Mouse (Mus musculus): Measurements from ENCODE around the gene Gdf1. TPM values are rescaled to one million over a fixed set of nuclear protein-coding genes. Genes with fewer than 3 reads are reported as not detected.

The Gdf1 gene
- polyA plus RNA-seq, 1 experiment = not detected

DNA sequence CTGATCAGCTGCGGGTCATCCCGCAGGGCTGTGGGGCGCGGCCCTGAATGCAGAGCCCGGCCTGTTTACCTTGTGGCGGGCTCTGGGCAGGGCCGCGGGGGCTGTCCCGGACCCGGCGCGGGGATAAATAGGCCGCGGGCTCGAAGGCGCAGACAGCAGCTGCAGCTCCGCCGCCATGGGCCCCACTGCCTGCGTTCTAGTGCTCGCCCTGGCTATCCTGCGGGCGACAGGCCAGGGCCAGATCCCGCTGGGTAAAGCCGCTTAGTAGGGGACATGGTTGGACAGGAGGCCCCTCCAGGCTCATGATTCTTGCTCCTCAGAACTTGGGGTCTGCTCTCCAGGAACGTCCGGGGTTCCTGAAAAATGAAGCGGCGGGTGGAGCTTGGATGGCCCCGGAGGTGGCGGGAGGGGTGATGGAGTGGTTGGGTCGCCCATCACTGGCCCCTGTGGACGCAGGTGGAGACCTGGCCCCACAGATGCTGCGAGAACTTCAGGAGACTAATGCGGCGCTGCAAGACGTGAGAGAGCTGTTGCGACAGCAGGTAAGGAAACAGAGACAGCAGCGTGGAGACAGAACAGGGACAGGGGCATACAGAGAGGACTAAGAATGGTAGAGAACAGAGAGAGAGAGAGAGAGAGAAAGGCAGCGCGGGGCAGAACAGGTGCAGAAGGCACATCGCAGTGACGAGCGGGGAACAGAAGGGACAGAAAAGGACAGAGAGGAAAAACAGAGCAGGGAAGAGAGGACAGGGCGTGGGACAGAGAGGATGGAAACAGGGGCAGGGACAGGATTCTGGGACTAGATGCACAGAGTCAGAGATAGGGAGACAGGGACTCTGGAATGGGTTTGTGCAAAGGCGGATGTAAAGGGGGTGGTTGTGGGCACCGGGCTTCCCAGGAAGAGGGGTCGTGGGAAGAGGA lies 44.0 kb downstream of the Gdf1 start, which contains the start of gene Comp:
TSS of gene Comp (plus strand) at position 162 of the 921 bp plus-strand sequence.
- TF ChIP-seq GATA1 (IDR thresholded peaks at IDR 0.05; ENCODE audit: low read length) = no peak

DNA sequence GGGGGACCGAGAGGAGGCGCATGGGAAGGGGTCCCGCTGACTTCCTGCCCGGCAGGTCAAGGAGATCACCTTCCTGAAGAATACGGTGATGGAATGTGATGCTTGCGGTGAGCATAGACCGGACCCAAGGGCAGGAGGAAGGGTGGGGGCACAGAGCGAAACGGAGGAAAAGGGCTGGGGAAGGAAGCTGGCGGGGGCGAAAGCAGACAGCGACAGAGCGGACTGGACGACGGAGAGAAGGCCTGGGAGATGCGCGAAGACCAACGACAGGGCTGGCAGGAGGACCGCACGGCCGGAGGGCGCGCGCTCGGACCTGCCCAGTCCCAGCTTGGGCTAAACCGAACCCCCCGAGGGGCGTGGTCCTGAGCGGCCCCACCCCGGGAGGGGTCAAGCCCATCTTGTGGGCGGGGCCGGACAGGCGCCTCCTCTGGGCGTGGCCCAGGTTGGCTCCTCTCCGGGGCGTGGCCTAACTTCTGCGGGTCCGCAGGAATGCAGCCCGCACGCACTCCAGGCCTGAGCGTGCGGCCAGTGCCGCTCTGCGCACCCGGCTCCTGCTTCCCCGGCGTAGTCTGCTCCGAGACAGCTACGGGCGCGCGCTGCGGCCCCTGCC lies 44.8 kb downstream of the Gdf1 start:
- TF ChIP-seq GATA1 (IDR thresholded peaks at IDR 0.05; ENCODE audit: low read length) = no peak

DNA sequence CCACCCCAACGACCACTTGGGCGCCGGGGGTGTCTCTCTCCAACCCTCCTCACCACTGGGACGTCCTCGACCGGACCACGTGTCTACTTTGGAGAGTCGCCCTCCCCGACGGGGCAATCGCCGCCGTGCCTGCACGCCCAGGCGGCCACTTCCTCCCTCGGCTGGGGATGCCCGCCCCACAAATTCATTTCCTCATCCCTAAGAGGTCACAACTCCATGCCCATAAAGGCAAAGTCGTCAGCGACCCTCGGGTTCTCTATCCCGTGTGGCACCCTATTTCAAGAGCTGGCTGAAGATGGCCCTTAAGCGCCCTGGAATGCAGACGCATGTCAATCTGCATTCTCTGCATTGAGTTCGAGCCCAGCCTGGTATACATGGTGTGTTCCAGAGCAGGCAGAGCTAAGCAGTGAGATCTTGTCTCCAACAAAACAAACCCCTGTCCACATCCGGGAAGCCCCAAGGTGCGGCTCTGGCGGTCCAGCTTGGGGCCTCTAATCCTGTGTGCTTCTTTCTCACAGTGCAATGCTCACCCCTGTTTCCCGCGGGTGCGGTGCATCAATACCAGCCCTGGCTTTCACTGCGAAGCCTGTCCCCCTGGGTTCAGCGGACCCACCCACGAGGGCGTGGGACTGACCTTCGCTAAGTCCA lies 45.7 kb downstream of the Gdf1 start:
- no peak for TF ChIP-seq GATA1 (IDR thresholded peaks at IDR 0.05; ENCODE audit: low read length)

DNA sequence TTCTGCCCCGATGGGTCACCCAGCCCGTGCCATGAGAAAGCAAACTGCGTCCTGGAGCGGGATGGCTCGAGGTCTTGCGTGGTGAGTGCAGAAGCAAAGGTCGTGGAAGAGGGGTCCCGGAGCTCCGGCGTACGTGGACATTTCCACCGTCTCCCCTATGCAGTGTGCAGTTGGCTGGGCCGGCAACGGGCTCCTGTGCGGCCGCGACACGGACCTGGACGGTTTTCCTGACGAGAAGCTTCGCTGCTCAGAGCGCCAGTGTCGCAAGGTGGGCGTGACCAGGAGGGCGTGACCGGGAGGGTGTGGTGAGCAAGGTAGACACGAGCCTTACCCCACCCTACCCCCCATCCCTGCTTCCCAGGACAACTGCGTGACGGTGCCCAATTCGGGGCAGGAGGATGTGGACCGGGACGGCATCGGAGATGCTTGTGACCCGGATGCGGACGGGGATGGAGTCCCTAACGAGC lies 46.7 kb downstream of the Gdf1 start:
- TF ChIP-seq GATA1 (IDR thresholded peaks at IDR 0.05; ENCODE audit: low read length) = no peak

DNA sequence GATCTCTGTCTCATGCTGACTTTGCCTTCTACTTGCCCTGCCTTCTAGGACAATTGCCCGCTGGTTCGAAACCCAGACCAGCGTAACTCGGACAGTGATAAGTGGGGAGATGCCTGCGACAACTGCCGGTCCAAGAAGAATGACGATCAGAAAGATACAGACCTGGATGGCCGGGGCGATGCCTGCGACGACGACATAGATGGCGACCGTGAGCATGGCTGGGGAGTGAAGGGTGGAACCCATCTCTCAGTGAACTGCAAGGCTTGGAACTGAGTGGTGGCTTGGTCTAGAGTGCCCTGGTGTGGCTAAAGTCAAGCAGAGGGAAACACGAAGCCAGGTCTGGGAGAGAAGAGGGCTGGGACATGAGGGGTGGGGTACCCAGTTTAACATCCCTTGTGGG lies 47.4 kb downstream of the Gdf1 start:
- no peak for TF ChIP-seq GATA1 (IDR thresholded peaks at IDR 0.05; ENCODE audit: low read length)

DNA sequence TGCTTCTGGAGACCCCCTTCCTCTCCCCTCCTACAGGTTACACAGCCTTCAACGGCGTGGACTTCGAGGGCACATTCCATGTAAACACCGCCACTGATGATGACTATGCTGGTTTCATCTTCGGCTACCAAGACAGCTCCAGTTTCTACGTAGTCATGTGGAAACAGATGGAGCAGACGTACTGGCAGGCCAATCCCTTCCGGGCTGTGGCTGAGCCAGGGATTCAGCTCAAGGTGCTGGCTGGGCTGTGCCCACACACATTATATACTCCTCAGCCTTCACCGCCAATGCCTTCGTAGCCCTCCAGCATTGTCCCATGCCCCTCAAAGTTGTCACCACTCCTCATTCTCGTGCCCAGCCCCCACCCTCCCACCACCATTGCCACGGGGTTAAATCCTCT lies 50.5 kb downstream of the Gdf1 start:
- no peak for TF ChIP-seq GATA1 (IDR thresholded peaks at IDR 0.05; ENCODE audit: low read length)

Other genes starting within 250 kb of the Gdf1 start
- not detected in 2 replicates for gene Hapln4, start 246.4 kb upstream of the Gdf1 start, polyA plus RNA-seq (2012)
- gene Ncan, start 208.9 kb upstream of the Gdf1 start, polyA plus RNA-seq (2012) = not detected in 2 replicates
- 17.2 and 17.9 TPM in 2 replicates for gene Nr2c2ap, start 198.5 kb upstream of the Gdf1 start, polyA plus RNA-seq (2012)
- gene Rfxank, start 190.7 kb upstream of the Gdf1 start, polyA plus RNA-seq (2012) = 3.2 and 6.5 TPM in 2 replicates
- 20.5 and 52.7 TPM in 2 replicates for gene Borcs8, start 190.3 kb upstream of the Gdf1 start, polyA plus RNA-seq (2012)
- gene Mef2b, start 190.1 kb upstream of the Gdf1 start, polyA plus RNA-seq (2012) = 2.7 and 3.6 TPM in 2 replicates
- 130 and 149 TPM in 2 replicates for gene Tmem161a, start 157.5 kb upstream of the Gdf1 start, polyA plus RNA-seq (2012)
- 18.7 and 20.1 TPM in 2 replicates for gene Slc25a42, start 117.5 kb upstream of the Gdf1 start, polyA plus RNA-seq (2012)
- 21.8 and 26.2 TPM in 2 replicates for gene Sugp2, start 95.6 kb upstream of the Gdf1 start, polyA plus RNA-seq (2012)
- gene Armc6, start 95.4 kb upstream of the Gdf1 start, polyA plus RNA-seq (2012) = 24.5 and 26.2 TPM in 2 replicates
- 34.3 and 37.1 TPM in 2 replicates for gene Homer3, start 47.0 kb upstream of the Gdf1 start, polyA plus RNA-seq (2012)
- 41.5 and 54.5 TPM in 2 replicates for gene Ddx49, start 27.3 kb upstream of the Gdf1 start, polyA plus RNA-seq (2012)
- gene Cope, start 27.3 kb upstream of the Gdf1 start, polyA plus RNA-seq (2012) = 311 and 375 TPM in 2 replicates
- not detected in 2 replicates for gene Cers1, start 14.0 kb upstream of the Gdf1 start, polyA plus RNA-seq (2012)
- 126 and 139 TPM in 2 replicates for gene Upf1, start 23.5 kb downstream of the Gdf1 start, polyA plus RNA-seq (2012)
- 0.28 and 0.29 TPM in 2 replicates for gene Comp, start 43.7 kb downstream of the Gdf1 start, polyA plus RNA-seq (2012)
- gene Crtc1, start 109.8 kb downstream of the Gdf1 start, polyA plus RNA-seq (2012) = 25.8 and 29.6 TPM in 2 replicates
- 10.0 and 10.8 TPM in 2 replicates for gene Klhl26, start 147.2 kb downstream of the Gdf1 start, polyA plus RNA-seq (2012)
- gene Tmem59l, start 157.5 kb downstream of the Gdf1 start, polyA plus RNA-seq (2012) = not detected in 2 replicates
- not detected in 2 replicates for gene Crlf1, start 163.3 kb downstream of the Gdf1 start, polyA plus RNA-seq (2012)
- gene Rex1bd, start 176.9 kb downstream of the Gdf1 start, polyA plus RNA-seq (2012) = 264 and 347 TPM in 2 replicates
- 421 and 1,202 TPM in 2 replicates for gene Uba52, start 181.0 kb downstream of the Gdf1 start, polyA plus RNA-seq (2012)
- 1,137 and 1,401 TPM in 2 replicates for gene Fkbp8, start 197.9 kb downstream of the Gdf1 start, polyA plus RNA-seq (2012)
- 41.4 and 54.9 TPM in 2 replicates for gene Kxd1, start 198.1 kb downstream of the Gdf1 start, polyA plus RNA-seq (2012)
- gene Ell, start 209.6 kb downstream of the Gdf1 start, polyA plus RNA-seq (2012) = 50.0 and 51.6 TPM in 2 replicates